Mouse (Mus musculus) lung, postnatal 0 days (tissue): Measurements from ENCODE around the gene Lrrtm4. TPM values are rescaled to one million over a fixed set of nuclear protein-coding genes. Genes with fewer than 3 reads are reported as not detected.

ENCODE experiments used
- ATAC-seq: fragments of 200-750 bp; cut with Nextera tagmentation; 2 replicates; pipeline ENCODE4 v1.8.0; 2017; ENCODE audit warnings: moderate library complexity
- DNase-seq: peaks from one replicate; pipeline ENCODE4 v3.0.0-alpha.2; 2016; ENCODE audit warnings: low spot score
- H3K27ac ChIP-seq: fragments of 300-500 bp; sonication (generic); 2 replicates; pipeline ENCODE4 v1.5.1; 2014; ENCODE audit warnings: antibody characterized with exemption, mild to moderate bottlenecking, low read length, mixed read lengths
- H3K27me3 ChIP-seq: fragments of 300-500 bp; sonication (generic); replicated peaks from 2 replicates; pipeline ENCODE4 v1.6.1; 2014; ENCODE audit warnings: low read length, mixed read lengths; ENCODE audit not compliant: insufficient read depth
- H3K36me3 ChIP-seq: fragments of 300-500 bp; sonication (generic); 2 replicates; pipeline ENCODE4 v1.6.1; 2014; ENCODE audit warnings: low read length, mixed read lengths; ENCODE audit not compliant: insufficient read depth
- H3K4me1 ChIP-seq: fragments of 300-500 bp; sonication (generic); 2 replicates; pipeline ENCODE4 v1.6.1; 2014; ENCODE audit warnings: antibody characterized with exemption, low read depth, low read length, mixed read lengths; ENCODE audit not compliant: insufficient read depth
- H3K4me2 ChIP-seq: fragments of 300-500 bp; sonication (generic); replicated peaks from 2 replicates; pipeline ENCODE4 v1.6.1; 2014; ENCODE audit warnings: low read depth, mild to moderate bottlenecking, low read length, moderate library complexity, mixed read lengths
- H3K4me3 ChIP-seq: fragments of 300-500 bp; sonication (generic); 2 replicates; pipeline ENCODE4 v1.5.1; 2014; ENCODE audit warnings: low read depth, low read length
- H3K9ac ChIP-seq: fragments of 300-500 bp; sonication (generic); replicated peaks from 2 replicates; pipeline ENCODE4 v1.6.1; 2014; ENCODE audit warnings: low read depth, mild to moderate bottlenecking
- H3K9me3 ChIP-seq: fragments of 300-500 bp; sonication (generic); 2 replicates; pipeline ENCODE4 v1.6.1; 2016; ENCODE audit warnings: low read length, mixed read lengths
- CTCF ChIP-seq: IDR thresholded peaks from 2 replicates; pipeline ENCODE4 v1.5.1; 2016; ENCODE audit warnings: antibody characterized with exemption, mild to moderate bottlenecking
- EP300 ChIP-seq: IDR thresholded peaks from 2 replicates; pipeline ENCODE4 v1.6.1; 2016; ENCODE audit warnings: antibody characterized with exemption, mild to moderate bottlenecking, control low read depth
- WGBS: fragments of 180-500 bp; shearing (Covaris S2); extraction: QIAGEN DNeasy Blood & Tissue Kit; methylation state at CpG from one replicate; pipeline ENCODE4 v1.1.7; 2014; 5-methylcytosine and 5-hydroxymethylcytosine counted together
- polyA plus RNA-seq: library from polyadenylated mRNA; unstranded; fragments of >200 nt; fragmentation: Nextera tagmentation; extraction: Ambion mirVana; gene quantifications from 2 replicates; pipeline ENCODE4 v1.2.1, GENCODE M21; 2015

Lrrtm4 gene
- polyA plus RNA-seq, 1 experiment from 2014 or later = 0.11 TPM

GRCm38 (mm10) chr6:80094909-80095308, 76.2 kb downstream of the Lrrtm4 start:
- WGBS = 75% methylated on average over 4 of the region's 4 CpGs
- H3K27ac ChIP-seq = no peak overlapping the region
- DNase-seq = no peak
- H3K4me3 ChIP-seq = no peak overlapping the region
- no peak overlapping the region for H3K9ac ChIP-seq
- no peak for ATAC-seq
- no peaks in the 10 kb centered on the region for H3K36me3 ChIP-seq
- no peaks in the 10 kb centered on the region for H3K27me3 ChIP-seq
- TF ChIP-seq CTCF (no peak), EP300 (no peak)
- no peaks in the 10 kb centered on the region for H3K4me1 ChIP-seq
- H3K4me2 ChIP-seq = no peak overlapping the region
- no peaks in the 10 kb centered on the region for H3K9me3 ChIP-seq

GRCm38 (mm10) chr6:80105343-80105742, 86.7 kb downstream of the Lrrtm4 start:
- Histone ChIP-seq H3K27me3 (no peaks in the 10 kb centered on the region), H3K4me1 (no peaks in the 10 kb centered on the region), H3K9me3 (no peaks in the 10 kb centered on the region), H3K27ac (no peak overlapping the region), H3K36me3 (no peaks in the 10 kb centered on the region), H3K4me3 (no peak overlapping the region), H3K4me2 (no peak overlapping the region), H3K9ac (no peak overlapping the region)
- no peak for ATAC-seq
- no peak for DNase-seq
- TF ChIP-seq CTCF (no peak), EP300 (no peak)
- WGBS = 79% methylated on average over 2 of the region's 2 CpGs

GRCm38 (mm10) chr6:80105843-80106242, 87.2 kb downstream of the Lrrtm4 start:
- Histone ChIP-seq H3K4me3 (no peak overlapping the region), H3K4me1 (no peaks in the 10 kb centered on the region), H3K27ac (no peak overlapping the region), H3K9me3 (no peaks in the 10 kb centered on the region), H3K27me3 (no peaks in the 10 kb centered on the region), H3K9ac (no peak overlapping the region), H3K4me2 (no peak overlapping the region), H3K36me3 (no peaks in the 10 kb centered on the region)
- DNase-seq (no peak), ATAC-seq (no peak)
- TF ChIP-seq CTCF (no peak), EP300 (no peak)
- 83% methylated on average over 1 of the region's 1 CpGs for WGBS

- WGBS = 83% methylated on average over 1 of the region's 1 CpGs
- TF ChIP-seq EP300 (no peak), CTCF (no peak)
- no peak for ATAC-seq
These were observed 107.7 kb downstream of the Lrrtm4 start for GRCm38 (mm10) chr6:80126419-80126818.

GRCm38 (mm10) chr6:80162585-80162984, 143.9 kb downstream of the Lrrtm4 start:
- 68% methylated on average over 4 of the region's 4 CpGs for WGBS
- no peak overlapping the region for H3K9ac ChIP-seq
- no peaks in the 10 kb centered on the region for H3K4me1 ChIP-seq
- DNase-seq = no peak
- ATAC-seq = no peak
- no peaks in the 10 kb centered on the region for H3K27me3 ChIP-seq
- H3K4me3 ChIP-seq = no peak overlapping the region
- H3K4me2 ChIP-seq = no peak overlapping the region
- no peak overlapping the region for H3K27ac ChIP-seq
- no peaks in the 10 kb centered on the region for H3K36me3 ChIP-seq
- TF ChIP-seq EP300 = no peak
- TF ChIP-seq CTCF = no peak
- no peaks in the 10 kb centered on the region for H3K9me3 ChIP-seq

More at GRCm38 (mm10) chr6:80126419-80126818, 107.7 kb downstream of the Lrrtm4 start:
- Histone ChIP-seq H3K9ac (no peak overlapping the region), H3K27ac (no peak overlapping the region), H3K9me3 (no peaks in the 10 kb centered on the region), H3K36me3 (no peaks in the 10 kb centered on the region), H3K4me1 (no peaks in the 10 kb centered on the region), H3K4me2 (no peak overlapping the region), H3K4me3 (no peak overlapping the region), H3K27me3 (no peaks in the 10 kb centered on the region)
- DNase-seq = no peak

DNA sequence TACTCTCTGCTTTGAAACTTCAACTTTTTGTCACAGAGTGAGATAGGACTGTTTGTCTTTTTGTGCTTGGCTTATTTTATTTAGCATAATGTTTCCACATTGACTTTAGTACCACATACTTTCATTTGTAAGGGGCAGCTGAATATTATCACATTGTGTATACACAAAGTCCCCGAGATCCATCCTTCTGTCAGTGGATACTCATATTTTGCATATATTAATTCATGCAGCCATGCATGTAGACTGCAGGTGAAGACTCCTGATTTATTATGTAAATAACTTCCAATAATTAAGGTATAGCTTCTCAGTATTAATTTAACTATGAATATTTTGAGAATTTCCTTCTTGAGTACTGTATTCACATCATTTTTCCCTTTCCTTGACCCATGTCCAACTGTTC, 163.2 kb downstream of the Lrrtm4 start:
- Histone ChIP-seq H3K9me3 (no peaks in the 10 kb centered on the region), H3K27me3 (no peaks in the 10 kb centered on the region), H3K4me2 (no peak overlapping the region), H3K4me1 (no peaks in the 10 kb centered on the region), H3K36me3 (no peaks in the 10 kb centered on the region), H3K9ac (no peak overlapping the region), H3K4me3 (no peak overlapping the region), H3K27ac (no peak overlapping the region)
- 60% methylated on average over 1 of the region's 1 CpGs for WGBS
- DNase-seq (no peak), ATAC-seq (no peak)
- TF ChIP-seq CTCF (no peak), EP300 (no peak)

GRCm38 (mm10) chr6:80182353-80182752, 163.7 kb downstream of the Lrrtm4 start:
- ATAC-seq (no peak), DNase-seq (no peak)
- H3K4me3 ChIP-seq = no peak overlapping the region
- H3K4me2 ChIP-seq = no peak overlapping the region
- H3K4me1 ChIP-seq = no peaks in the 10 kb centered on the region
- H3K27ac ChIP-seq = no peak overlapping the region
- WGBS = 79% methylated on average over 2 of the region's 2 CpGs
- TF ChIP-seq EP300 (no peak), CTCF (no peak)
- H3K9ac ChIP-seq = no peak overlapping the region
- H3K27me3 ChIP-seq = no peaks in the 10 kb centered on the region
- H3K36me3 ChIP-seq = no peaks in the 10 kb centered on the region
- H3K9me3 ChIP-seq = no peaks in the 10 kb centered on the region
